Mouse (Mus musculus) adrenal gland, adult (tissue): ENCODE data around the gene Nhlrc2.
A peak's percentile ranks its signal among the peaks of the same experiment; 100 is the strongest.

ENCODE experiments used
- DNase-seq, 2 experiments: peaks; one replicate each; pipeline ENCODE4 v3.0.0; 2022 to 2023; ENCODE audit warnings: low spot score in 1 of 2; ENCODE audit not compliant: inconsistent age in 2 of 2

The Nhlrc2 gene

DNA sequence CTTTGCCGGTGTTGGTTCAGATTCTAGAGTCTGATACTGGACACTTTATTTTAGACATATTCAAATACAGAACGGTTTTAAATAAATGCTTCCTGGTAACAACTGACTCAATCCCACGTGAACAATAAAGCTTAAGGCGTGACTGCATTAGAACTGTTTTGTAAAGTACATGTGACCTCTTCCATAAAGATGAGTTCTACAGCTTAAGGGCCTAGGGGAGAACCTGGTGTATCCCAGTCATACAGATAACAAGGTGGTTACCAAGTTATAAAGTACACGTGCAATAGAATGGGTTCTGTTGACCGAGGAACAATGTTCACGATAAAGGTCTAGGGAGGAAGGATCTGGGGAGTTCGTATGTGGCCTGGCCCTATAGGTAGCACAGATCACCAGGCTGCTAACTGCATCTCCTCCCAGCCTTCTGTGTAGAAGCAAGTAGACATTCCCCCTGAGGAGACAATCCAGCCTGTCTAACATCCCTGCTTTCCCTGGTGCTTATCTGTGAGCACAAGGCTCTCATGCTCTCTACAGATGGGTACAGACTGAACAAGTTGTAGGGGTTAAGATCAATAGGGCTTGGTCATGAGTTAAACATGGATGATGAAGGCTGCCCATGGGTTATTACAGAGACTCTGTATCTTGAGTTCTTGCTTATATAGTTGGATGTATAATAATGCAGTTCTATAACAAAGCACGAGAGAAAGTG is 14.5 kb downstream of the Nhlrc2 start:
- DNase-seq: no peak

DNA sequence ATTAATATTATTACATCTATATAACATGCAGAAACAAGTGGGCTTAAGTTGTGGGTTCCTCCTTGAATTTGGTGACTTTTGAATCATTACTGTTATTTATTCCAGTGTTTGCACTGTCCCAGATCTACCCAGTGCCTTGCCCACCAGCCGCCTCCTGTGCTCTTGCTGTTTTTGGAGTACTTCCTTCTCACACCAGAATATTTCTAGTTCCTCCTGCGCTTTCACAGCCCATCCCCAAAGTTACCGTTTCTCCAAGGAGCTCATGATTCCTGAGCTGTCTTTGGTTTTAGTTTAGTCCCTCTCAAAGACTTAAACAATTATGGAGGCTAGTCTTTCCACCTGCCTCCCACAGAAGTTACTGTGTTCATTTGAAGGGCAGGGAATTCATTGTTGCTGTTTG is 15.4 kb downstream of the Nhlrc2 start:
- no peak for DNase-seq

DNA sequence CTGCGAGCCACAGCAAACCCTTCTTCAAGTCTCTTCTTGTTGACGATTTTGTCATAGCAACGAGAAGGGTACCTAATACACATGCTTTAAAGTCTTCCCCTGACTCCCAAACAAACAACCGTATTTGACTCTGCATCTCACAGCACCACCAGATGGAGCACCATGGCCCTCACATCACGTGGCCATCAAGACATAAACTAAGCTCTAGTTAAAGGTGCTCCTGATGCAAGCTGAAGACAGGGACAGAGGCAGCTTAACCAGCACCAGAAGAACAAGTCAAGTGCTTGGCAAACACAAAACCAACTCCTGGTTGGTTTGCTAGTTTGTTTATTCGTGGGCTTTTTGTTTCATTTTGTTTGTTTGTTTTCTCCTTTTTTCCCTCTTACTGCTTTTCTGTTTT is 17.3 kb downstream of the Nhlrc2 start:
- DNase-seq: no peak

DNA sequence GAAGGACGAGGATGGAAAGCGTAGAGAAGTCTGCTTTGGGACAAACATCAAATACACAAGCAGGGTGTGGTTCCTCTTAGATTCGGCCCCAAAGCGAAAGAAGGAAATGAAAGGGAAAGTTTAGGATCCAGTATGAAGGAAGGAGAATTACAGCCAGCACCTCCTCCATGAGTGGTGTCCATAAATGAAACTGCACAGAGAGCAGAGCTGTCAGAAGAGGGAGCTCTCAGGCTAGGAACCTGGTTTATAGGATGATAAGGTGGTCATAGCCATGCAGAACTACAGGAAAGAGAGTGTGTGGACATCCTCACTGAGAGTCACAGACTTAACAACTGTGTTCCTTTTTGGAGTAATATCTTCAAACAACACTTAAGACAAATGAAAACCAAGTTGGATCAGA is 18.0 kb downstream of the Nhlrc2 start:
- peak; percentile 33 to 79 for DNase-seq

DNA sequence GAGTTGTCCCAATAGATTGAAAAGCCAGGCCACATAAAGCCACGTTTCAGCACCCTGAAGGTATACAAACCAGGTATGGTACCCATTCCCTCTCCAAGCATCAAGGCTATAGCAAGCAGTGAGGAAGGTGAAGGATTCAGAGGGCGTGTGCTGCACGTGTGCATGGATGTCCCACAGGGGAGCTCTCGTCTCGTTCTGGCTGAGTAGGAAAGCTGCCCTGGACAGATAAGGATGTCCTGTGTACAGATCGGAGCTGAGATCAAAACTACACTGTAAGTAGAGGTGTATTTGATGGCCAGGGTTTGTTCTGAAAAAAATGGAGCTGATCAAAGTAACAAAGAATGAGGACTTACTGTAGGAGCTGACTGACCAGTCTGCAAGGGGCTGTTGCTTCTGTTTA is 18.9 kb downstream of the Nhlrc2 start:
- DNase-seq: no peak

DNA sequence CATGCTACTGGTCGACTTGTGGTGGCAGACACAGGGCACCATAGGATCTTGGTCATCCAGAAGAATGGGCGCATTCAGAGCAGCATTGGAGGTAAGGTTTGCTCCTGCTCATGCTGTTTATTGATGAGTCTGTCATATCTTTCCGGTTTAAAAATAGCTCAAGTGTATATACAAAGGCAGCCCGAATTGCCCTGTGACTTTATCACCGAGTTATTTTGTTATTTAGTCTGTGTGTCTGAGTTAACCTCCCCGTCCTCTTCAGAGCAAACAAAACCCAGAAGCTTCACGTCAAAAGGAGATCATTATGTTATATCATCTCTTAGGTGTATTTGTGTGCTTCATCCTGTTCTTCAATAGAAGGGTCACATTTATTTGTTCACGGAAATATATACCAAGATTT is 22.7 kb downstream of the Nhlrc2 start:
- no peak for DNase-seq

DNA sequence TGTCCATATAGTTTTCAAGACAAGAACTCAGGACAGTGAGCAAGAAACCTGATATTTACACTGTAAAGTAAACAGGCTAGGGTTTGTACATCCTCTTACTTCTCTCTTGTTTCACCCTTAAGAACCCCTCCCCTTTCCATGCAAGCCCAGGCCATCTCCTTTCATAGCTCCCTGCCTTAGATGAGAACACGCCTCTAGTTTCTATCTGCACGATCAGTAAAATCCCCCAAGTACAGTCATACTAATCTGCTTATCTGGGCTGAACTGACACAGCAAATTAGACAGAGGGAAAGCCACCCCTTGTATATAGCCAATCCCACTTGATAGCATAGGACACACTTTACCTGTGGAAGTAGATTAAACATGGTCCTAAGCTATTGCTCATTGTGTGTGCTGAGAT is 23.2 kb downstream of the Nhlrc2 start:
- DNase-seq: no peak

DNA sequence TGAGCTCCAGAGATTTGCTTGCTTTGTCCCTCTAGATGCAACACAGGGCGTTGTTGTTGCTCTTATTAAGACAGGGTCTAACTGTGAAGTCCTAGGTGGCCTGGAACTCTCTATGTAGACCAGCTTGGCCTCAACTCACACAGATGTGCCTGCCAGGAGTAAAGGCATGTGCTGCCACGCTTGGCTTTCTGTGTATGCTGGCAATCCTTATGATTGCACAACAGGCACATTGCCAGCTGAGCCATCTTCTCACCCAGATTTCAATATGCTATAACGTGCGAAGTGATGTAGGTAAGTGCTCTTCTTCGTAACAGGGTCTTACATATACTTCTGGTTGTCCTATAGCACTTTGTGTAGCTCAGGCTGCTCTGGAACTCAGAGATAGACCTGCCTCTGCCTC is 23.9 kb downstream of the Nhlrc2 start:
- no peak for DNase-seq

DNA sequence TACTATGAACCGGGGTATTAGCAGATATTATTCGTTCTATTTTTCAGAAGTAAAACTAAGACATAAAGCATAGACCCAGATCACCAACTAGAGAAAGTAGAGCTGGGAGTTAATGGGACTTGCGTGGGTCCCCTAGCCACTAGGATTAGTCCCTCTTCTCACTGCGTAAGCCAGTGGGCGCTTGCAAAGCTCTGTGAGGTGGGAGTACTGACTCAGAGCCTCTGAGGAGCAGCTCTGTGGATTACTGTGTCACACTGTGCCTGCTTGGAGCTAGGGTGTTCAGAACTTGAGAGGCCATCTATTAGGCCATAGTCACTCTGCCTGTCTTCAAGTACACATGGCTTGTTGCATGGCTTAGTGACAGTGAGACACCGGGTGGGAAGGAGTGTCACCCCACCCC is 25.1 kb downstream of the Nhlrc2 start:
- DNase-seq: no peak

DNA sequence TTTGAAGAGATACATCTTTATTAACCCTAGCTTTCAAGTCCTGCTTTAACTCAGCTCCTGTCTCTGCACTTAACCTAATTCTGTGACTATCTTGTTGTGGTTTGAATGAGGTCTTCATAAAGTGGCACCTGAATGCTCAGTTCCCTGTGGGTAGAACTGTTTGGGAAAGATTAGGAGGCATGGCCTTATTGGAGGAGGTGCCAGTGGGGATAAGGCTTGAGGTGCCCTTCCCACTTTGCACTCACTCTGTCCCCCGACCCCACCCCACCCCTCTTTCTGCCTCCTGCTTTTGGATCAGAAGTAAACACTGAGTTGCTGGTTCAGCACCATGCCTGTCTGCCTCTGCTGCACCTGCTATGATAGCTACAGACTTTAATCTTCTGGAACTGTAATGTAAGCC is 29.7 kb downstream of the Nhlrc2 start:
- DNase-seq: no peak

DNA sequence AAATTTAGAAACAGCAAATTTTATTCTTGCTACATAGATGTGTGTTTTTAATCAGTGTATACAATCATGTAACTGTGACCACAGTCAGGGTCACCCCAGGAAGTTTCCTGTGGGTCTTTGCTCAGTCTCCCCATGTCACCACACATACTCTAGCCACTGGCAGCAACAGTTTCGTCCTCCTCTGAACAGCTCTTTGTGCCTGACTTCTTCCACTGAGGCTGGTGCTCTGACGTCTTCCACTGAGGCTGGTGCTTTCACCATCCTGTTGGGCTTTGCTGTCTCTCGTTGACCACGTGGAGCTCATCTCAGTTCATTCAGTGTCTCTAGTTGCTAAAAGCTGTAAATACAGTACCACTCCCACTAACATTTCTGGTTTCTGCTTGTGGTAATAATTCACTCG is 33.9 kb downstream of the Nhlrc2 start:
- DNase-seq: no peak

DNA sequence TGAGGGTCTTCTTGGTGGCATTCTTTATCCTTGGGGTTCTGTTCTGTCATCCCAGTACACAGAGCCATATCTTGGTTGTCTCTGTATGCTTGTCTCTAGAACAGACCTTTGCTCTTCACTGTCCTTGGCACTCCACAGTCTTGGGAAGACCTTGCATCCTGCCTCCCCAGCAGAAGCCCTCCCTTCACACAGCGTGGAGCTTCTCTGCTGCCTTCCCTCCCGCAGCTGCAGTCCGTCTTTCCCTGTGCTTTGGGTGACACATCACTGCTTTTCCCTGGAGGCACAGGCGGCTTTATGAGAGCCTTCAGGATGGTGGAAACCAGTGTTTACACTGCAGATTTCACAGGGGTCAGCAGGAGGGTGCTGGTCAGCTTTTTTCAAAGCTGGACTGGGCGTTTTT is 35.7 kb downstream of the Nhlrc2 start:
- DNase-seq: peak in 1 of 2 experiments; percentile 39

DNA sequence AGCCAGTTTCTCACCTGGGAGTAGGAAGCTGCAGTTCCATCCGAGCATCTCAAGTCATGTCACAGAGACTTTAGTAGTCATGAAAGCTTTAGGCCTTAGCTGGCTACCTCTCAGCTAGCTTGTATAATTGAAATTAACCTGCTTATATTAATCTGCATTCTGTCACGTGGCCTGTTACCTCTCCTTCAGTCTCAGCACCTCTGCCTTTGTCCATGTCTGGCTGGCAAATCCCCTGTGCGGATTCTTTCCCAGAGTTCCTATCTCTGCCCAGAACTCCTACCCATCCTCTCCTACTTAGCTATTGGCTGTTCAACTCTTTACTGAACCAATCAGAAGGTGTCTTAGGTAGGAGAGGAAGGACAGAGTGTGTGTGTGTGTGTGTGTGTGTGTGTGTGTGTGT is 36.2 kb downstream of the Nhlrc2 start:
- DNase-seq: no peak

DNA sequence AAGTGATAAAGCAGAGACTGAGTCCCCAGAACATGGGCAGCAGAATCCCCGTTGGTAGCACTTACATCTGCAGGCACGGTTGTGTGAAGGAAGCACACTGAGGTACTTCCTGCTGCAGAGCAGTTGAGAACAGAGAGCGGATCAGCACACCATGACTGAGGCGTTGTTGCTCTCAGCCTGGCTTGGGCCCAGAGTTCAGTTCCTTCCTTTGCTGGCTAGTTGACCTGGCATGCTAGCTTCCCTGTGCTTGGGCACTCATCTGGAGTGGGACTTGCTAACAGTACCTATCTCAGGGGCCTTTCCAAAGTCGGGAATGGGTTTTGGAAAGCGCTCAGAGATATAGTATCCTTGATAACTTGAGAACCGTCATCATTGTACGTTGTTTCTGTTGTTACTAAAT is 38.3 kb downstream of the Nhlrc2 start:
- DNase-seq: no peak

DNA sequence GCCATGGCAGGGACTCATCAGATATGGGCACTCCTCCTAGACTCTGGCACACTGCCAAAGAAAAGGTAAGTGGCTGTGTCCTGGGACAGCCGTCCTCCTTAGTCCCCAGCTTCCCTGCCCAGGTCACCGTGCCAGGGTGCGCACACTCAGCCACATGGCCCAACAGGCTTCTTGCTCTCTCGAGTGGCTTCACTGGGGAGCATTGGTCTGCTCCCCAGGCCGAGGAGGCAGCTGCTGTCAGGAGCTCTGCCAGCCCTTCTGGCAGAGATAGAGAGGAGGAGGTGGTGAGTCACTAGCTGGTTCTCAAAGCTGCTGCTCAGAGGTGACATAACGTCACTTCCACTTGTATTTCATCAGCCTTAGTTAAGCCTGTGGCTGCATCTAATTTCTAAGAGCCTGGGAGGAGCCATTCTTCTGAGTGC is 40.2 kb downstream of the Nhlrc2 start:
- peak; percentile 75 to 87 for DNase-seq

DNA sequence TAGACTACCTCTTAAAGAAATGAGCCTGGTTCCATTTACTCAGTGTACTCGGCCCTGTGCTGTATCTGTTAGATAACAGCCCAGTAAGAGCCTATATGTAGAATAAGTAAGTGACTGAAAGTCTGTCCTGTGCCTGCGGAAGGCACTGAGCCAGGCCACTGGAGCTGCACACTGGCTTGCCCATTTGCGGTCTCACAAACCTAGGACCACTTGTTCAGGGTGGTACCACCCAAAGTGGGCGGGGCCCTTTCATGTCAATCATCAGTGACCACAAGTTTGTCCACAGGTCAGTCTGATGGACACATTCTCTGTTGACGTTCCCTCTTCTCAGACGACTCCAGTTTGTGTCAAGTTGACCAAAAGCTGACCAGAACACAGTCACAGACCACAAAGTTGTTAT is 40.9 kb downstream of the Nhlrc2 start:
- DNase-seq: no peak

DNA sequence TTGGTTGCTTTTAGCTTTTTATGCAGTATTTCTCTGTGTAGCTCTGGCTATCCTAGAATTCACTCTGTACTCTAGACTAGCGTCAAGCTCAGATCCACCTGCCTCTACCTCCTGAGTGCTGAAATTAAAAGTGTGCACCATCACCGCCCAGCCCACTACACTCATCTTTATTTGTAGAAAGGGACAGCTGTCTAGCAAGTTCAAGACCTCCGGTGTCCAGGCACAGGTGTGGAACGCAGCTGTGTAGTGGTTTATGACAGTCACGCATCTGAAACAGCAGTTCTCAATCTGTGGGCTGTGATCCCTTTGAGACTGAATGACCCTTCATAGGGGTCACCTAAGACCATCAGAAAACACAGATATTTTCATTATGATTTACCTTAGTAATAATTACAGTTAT is 41.4 kb downstream of the Nhlrc2 start:
- no peak for DNase-seq

DNA sequence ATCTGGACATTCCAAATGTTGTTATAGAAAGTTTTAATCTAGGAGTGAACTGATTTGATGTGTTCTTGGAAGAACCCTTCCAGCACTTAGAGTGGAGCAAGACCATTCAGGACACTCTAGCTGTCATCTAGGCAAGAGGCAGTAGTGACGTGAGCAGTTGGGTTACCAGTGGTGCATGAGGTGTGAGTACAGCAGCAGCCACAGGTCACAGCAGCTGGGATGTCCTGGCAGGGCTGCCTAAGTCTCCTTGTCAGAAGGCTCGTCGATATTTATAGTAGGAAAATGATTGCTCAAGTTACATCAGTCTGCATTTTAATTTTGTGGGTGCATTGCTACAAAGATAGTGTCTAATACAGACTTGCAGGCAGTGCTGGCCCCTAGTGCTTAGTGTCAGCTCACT is 42.2 kb downstream of the Nhlrc2 start:
- no peak for DNase-seq

DNA sequence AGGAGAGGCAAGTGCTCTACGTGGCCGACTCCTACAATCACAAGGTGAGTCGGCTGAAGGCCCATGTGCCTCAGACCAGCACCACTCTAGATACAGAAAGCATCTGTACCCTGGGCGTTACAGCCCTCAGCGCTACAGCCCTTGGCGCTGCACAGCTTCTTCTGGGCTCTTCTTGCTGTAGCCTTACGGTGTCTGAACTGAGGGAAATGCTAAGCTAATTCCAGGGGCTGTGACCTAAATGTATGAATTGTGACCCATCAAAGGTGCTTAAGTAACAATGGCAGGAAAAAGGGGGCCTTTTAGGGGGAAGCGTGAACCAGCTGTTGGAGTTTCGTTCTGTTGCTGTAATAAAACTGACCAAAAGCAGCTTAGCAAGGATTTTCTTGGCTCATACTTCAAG is 44.4 kb downstream of the Nhlrc2 start:
- no peak for DNase-seq

DNA sequence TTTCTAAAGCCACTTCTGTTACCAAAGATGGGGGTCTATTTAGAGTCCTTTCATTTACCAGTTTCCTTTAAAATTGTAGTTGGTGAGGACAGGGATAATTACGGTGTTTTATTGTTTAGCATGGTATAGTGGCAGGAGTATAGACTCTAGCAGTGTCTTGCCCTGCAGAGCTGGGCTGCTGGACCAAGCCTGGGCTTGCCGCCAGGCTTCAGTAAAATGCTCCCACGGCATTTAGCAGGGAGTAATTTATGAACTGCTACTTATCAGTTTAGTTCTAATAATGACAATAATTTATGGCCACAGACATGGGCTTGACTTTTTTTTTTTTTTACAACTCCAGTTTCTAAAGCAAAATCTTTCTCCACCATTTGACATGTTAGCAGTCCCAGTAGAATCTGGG is 51.9 kb downstream of the Nhlrc2 start:
- DNase-seq: no peak

DNA sequence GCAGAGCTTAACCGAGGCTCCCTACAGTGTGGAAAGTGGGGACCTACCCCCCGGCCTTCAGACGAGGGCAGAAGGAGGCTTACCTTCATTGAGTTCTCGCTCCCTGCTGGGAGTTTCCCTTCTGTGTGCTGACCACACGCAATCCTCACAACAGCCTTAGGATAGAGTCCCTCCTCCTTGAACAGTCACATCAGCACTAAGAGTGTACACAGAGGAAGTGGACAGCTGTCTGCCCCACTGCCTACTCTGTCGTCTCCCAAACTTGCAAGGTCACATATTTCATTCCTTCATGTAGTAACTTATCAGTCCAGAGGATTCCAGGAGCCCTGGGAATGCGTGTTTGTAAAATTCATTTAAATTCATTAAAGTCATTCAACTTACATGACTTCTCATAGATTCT is 52.7 kb downstream of the Nhlrc2 start:
- no peak for DNase-seq

DNA sequence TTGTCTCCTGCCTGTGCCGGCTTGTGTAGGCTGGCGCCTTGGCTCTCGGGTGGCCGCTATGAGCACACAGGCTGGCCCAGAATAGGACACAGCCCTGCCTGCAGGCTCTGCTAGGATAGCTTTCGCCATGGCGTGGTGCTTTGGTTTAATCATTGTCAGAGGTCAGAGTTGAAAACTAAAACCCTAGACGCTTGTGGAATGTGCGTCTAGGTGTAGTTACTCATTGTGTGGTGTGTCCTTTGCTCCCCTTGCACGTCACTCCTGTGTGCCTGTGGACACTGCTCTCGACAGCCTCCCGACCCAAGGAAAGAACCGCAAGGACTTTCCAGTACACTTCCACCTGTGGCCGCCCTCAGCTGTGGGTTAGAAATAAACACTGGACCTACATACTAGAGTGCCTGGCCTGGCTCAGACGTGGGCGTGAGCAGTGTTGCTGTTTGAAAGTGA is 53.9 kb downstream of the Nhlrc2 start:
- DNase-seq: no peak

DNA sequence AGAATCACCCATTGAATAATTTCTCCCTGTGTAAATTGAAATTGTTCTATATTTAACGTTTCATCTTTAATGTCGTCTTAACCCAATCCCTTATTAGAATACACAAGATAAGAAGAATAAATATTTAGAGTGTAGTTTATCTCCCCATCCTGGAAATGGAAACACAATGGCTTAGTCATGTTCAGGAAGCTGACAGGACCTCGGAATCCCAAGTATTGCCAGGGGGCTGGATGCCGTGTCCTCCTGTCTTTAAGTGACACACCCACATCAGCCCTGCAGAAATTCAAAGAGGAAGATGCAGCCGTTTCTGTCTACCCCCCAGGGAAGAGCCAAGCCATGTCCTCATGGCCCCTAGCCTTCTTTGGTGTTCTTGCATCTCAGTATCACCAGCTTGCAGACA is 60.9 kb downstream of the Nhlrc2 start:
- no peak for DNase-seq

DNA sequence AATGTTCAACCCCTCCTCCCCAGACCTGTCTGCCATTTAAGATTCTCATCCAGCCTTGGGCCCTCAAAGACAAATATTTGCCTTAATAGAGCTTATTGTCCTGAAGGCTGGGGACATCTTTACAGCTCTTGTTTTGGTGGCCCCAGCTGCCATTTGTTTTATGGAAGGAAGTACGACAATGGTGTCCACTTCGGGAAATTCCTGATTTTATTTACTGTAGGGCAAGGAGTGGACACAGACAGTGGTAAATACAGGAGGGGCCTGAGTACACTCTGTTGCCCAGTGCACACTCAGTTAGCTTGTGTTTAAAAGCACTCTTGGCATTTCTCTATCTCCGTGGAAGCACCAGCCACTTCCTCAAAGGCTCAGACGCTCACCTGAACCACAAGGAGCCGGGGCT is 66.1 kb downstream of the Nhlrc2 start:
- DNase-seq: no peak
